Mouse (Mus musculus): ENCODE results near the gene Omt2b. TPM values are rescaled to one million over a fixed set of nuclear protein-coding genes. Genes with fewer than 3 reads are reported as not detected.
"Not testable (repeated sequence)": the region's sequence is repeated elsewhere in the genome, so short reads cannot be mapped to it uniquely, and the experiment has no call there.

Gene Omt2b
- polyA plus RNA-seq, 1 experiment from 2014 or later, result not detected

DNA sequence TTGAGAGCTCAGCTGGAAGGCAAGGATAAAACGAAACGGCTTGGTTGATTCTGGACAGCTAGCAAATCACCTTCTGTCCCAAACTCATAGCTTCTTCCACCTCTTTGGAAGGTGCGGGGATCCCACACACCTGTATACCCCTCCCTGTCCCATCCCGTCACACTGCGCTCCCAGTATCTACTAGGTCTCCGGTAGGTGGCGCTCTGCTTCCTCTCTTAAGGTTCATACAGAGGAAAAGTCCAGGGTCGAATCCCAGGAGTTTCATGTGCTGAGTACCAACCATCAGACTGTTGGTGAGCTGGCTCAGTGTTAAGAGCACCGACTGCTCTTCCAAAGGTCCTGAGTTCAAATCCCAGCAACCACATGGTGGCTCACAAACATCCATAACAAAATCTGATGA, 30.7 kb downstream of the Omt2b start:
- WGBS, result 21% methylated on average over 9 of the region's 9 CpGs
- H3K9me3 ChIP-seq, result no peaks in the 10 kb centered on the region
- no peaks in the 10 kb centered on the region for H3K36me3 ChIP-seq (replicated peaks)
- H3K27ac ChIP-seq, result no peak overlapping the region
- ATAC-seq (replicated peaks), result 0 out of 2 replicates have a peak, but pooled peaks have one; percentile 27
- H3K4me3 ChIP-seq, result no peak overlapping the region
- H3K27me3 ChIP-seq (replicated peaks), result no peaks in the 10 kb centered on the region
- H3K9ac ChIP-seq, result no peak overlapping the region
- no peak overlapping the region for H3K4me2 ChIP-seq
- H3K4me1 ChIP-seq, result no peaks in the 10 kb centered on the region

DNA sequence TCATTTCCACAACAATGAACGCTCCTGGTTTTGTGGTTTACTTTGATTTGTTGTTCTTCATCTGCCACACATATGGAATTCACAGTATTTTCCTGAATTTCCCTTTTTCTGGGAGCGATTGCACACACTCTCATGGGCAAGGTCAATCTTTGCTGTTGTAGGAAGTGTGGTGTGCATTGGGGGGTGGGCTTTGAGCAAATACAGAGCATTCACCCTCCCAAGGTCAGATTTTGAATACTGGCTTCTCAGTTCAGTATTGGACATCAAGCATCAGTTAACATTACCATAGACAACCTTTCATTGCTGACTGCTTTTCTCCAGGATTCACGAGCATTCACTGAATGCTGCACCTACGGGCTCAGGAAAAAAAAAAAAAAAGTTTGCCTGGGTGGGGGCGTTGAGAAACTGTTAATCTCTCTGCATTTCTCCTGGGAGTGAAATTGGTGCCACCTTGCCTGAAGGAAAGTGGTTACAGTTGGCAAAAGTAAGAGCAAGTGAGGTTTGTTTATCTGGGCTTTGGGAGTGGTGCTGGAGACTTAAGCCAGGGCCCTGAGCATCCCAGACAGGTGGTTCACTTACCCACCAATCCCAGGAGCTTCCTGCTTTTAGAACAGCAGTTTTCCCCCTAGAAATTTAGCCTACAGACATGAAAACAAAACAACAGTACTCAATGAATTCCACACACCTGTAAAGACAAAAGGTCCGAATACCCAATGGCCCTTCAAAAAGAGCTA, 32.5 kb downstream of the Omt2b start:
- Histone ChIP-seq H3K4me1 (no peaks in the 10 kb centered on the region), H3K4me2 (no peak overlapping the region), H3K27me3 (replicated peaks) (no peaks in the 10 kb centered on the region), H3K4me3 (no peak overlapping the region), H3K9ac (no peak overlapping the region), H3K36me3 (replicated peaks) (no peaks in the 10 kb centered on the region), H3K27ac (no peak overlapping the region), H3K9me3 (no peaks in the 10 kb centered on the region)
- ATAC-seq (replicated peaks), result no peak
- 82% methylated on average over 6 of the region's 6 CpGs for WGBS

DNA sequence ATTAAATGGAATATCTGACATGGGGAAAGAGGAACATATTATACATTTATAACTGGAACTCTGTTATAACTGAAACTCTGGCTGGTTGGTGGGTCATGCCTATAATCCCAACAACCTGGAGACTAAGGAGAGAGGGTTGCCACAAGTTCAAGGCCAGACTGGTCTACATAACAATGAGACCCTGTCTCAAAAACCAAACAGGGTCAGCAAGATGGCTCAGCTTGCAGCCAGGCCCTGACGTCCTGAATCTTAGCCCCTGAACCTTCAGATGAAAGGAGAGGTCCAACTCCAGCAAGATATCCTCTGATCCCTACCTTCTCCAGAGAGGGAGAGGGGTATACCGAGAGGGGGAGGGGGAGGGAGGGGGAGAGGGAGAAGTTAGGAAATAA, 33.1 kb downstream of the Omt2b start:
- no peak for ATAC-seq (replicated peaks)
- WGBS, result 56% methylated on average over 2 of the region's 2 CpGs
- Histone ChIP-seq H3K9me3 (no peaks in the 10 kb centered on the region), H3K36me3 (replicated peaks) (no peaks in the 10 kb centered on the region), H3K27me3 (replicated peaks) (no peaks in the 10 kb centered on the region), H3K9ac (no peak overlapping the region), H3K27ac (no peak overlapping the region), H3K4me2 (no peak overlapping the region), H3K4me1 (no peaks in the 10 kb centered on the region), H3K4me3 (no peak overlapping the region)

DNA sequence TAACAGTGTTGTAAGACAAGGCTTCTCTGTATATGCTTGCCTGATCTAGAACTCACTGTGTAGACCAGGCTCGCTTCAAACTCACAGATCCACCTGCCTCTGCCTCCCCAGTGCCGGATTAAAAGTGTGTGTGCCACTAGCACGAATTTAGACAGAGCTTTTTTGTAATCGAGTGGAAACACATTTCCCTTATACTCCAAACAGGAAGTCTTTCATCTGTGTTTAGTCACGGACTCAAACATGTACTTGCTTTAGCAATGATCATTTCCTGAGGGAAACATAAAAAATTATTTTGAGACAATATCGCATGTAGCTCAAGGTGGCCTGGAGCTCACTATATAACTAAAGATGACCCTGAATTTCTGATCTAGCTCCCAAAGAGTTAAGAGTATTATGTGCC, 36.0 kb downstream of the Omt2b start:
- WGBS, result 78% methylated on average over 6 of the region's 6 CpGs

DNA sequence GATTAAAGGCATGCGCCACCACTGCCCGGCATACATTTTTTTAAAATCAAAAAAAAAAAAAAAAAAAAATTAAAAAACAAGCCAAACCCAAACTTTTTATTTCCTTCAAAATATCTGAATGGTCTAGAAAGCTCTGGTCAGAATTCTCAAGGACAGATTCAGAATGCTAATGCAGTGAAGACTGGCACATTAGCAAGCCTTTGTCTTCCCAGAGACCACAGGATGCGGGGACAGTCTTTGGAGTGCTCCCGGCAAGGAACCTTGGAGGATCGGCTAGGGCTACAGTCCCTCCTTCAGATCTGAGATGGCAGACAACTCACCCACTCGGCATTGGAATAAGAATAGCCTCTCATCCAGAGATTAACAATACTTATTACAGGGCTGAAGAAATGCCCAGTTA, 37.3 kb downstream of the Omt2b start:
- 87% methylated on average over 6 of the region's 6 CpGs for WGBS
- Histone ChIP-seq H3K4me2 (no peak overlapping the region), H3K36me3 (replicated peaks) (no peaks in the 10 kb centered on the region), H3K27me3 (replicated peaks) (no peaks in the 10 kb centered on the region), H3K4me1 (no peaks in the 10 kb centered on the region), H3K9ac (no peak overlapping the region), H3K4me3 (no peak overlapping the region), H3K9me3 (no peaks in the 10 kb centered on the region), H3K27ac (no peak overlapping the region)
- ATAC-seq (replicated peaks), result no peak

More for the DNA sequence above, 36.0 kb downstream of the Omt2b start:
- no peak overlapping the region for H3K9ac ChIP-seq
- H3K27ac ChIP-seq, result no peak overlapping the region
- no peak for ATAC-seq (replicated peaks)
- no peaks in the 10 kb centered on the region for H3K9me3 ChIP-seq
- no peaks in the 10 kb centered on the region for H3K36me3 ChIP-seq (replicated peaks)
- H3K4me2 ChIP-seq, result no peak overlapping the region
- H3K4me1 ChIP-seq, result no peaks in the 10 kb centered on the region
- no peaks in the 10 kb centered on the region for H3K27me3 ChIP-seq (replicated peaks)
- no peak overlapping the region for H3K4me3 ChIP-seq

DNA sequence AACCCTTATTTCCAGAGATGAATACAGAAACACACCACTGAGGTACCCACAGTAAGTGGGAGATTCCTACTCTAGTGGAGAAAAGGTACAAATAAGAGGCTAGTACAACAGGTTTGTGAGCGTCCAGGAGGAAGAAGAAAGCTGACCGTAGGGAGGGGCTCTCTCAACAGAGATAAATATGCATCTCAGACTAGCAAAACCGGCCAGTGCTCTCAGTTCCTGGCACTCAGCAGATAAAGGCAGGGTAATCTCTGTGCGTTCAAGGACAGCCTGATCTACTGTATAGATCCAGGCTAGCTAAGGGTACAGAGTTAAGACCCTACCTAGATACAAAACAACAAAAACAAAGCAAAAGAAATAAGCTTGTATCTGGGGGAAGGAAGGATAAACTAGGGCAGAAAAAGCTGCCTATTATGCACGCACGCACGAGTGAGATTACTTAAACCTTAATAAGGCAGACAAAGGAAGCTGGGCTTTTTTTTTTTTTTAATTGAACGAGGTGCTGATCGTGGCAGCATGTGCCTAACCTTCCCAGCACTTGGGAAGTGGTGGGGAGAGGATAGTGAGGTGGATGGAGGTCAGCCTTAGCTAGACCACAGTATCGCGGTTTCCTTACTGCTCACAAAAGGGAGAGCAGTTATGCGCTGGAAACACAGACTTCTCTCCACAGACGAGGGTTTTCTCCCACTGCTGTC, 38.6 kb downstream of the Omt2b start:
- Histone ChIP-seq H3K9ac (no peak overlapping the region), H3K4me2 (no peak overlapping the region), H3K4me1 (no peaks in the 10 kb centered on the region), H3K9me3 (no peaks in the 10 kb centered on the region), H3K27me3 (replicated peaks) (no peaks in the 10 kb centered on the region), H3K36me3 (replicated peaks) (no peaks in the 10 kb centered on the region), H3K27ac (no peak overlapping the region), H3K4me3 (no peak overlapping the region)
- no peak for ATAC-seq (replicated peaks)
- WGBS, result 60% methylated on average over 13 of the region's 13 CpGs

DNA sequence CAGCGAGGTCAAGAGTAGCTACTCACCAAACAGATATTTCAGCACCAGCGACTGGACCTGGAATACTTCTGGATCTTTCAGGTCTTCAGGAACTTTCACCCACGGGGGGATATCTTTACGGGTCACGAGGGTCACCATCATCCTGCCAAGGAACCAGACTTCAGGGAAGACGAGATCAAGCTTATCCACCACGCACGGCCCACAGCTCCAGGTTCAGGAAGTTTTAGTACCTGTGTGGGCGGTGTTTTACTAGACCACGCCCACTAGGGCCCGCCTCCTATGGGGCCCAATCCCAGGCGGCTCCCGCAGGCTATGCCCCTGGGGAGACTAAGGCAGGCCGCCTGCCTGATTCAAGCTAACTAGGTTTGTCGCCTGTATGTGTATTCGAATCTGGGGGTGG, 40.6 kb downstream of the Omt2b start, which contains the start of gene Dppa5a:
TSS of gene Dppa5a (minus strand) at position 219 of the 400 bp plus-strand sequence.
- ATAC-seq (replicated peaks), result not testable (repeated sequence)
- WGBS, result 94% methylated on average over 16 of the region's 16 CpGs

DNA sequence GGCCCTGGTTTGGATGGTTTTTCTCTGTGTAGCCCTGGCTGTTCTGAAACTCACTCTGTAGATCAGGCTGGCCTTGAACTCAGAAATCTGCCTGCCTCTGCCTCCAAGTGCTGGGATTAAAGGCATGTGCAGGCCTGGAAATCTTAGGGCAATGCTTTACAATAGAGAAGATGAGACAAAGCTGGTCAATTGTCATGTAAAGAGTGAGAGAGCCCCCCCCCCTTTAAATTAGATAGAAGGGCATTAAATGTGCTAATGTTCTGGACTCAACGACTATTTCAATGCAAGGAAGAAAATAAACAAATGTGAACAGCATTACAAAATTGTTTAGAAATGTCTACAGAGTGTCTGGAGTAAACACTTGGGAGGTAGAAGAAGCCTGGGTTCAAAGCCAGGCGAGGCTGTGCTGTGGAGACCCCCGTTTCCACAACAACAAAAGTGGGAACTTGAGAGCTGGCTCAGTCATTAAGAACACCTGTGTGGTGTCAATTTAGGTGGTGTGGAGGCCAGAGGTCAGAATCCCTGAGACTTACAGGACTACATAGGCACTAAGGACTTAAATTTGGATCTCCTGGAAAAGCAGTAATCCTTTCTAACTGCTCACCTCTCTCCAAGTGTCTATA, 41.4 kb downstream of the Omt2b start:
- Histone ChIP-seq H3K27ac (no peak overlapping the region), H3K4me3 (no peak overlapping the region), H3K9ac (no peak overlapping the region), H3K4me1 (no peaks in the 10 kb centered on the region), H3K9me3 (no peaks in the 10 kb centered on the region), H3K4me2 (no peak overlapping the region), H3K36me3 (replicated peaks) (no peaks in the 10 kb centered on the region), H3K27me3 (replicated peaks) (no peaks in the 10 kb centered on the region)
- 84% methylated on average over 3 of the region's 3 CpGs for whole genome bisulfite sequencing
- ATAC-seq (replicated peaks), result no peak

More for the DNA sequence above, 40.6 kb downstream of the Omt2b start, which contains the start of gene Dppa5a:
- not testable (repeated sequence) for H3K9me3 ChIP-seq; H3K27me3 ChIP-seq (replicated peaks); H3K9ac ChIP-seq; H3K27ac ChIP-seq; H3K4me1 ChIP-seq; H3K4me3 ChIP-seq; H3K36me3 ChIP-seq (replicated peaks); H3K4me2 ChIP-seq

DNA sequence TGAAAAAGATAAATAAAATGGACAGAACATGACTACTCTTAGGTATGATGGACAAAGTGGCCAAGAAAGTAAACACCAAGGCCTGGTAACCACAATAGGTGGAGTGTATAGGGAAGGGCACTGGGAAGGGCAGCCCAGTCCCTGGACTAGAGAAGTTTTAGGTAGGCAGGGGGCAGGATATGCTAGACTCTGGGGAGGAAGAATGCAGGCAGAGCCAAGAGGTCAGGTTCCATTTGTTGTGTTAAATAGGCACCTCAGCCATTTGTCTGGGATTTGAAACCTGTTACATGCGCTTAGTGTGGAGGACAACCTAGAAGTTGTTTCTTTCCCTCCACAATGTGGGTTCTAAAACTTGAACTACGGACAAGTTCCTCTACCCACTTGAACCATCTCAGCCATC, 42.0 kb downstream of the Omt2b start:
- Histone ChIP-seq H3K4me3 (no peak overlapping the region), H3K27ac (no peak overlapping the region), H3K27me3 (replicated peaks) (no peaks in the 10 kb centered on the region), H3K4me2 (no peak overlapping the region), H3K36me3 (replicated peaks) (no peaks in the 10 kb centered on the region), H3K9me3 (no peaks in the 10 kb centered on the region), H3K4me1 (no peaks in the 10 kb centered on the region), H3K9ac (no peak overlapping the region)
- ATAC-seq (replicated peaks), result no peak
- 89% methylated on average over 2 of the region's 2 CpGs for WGBS

DNA sequence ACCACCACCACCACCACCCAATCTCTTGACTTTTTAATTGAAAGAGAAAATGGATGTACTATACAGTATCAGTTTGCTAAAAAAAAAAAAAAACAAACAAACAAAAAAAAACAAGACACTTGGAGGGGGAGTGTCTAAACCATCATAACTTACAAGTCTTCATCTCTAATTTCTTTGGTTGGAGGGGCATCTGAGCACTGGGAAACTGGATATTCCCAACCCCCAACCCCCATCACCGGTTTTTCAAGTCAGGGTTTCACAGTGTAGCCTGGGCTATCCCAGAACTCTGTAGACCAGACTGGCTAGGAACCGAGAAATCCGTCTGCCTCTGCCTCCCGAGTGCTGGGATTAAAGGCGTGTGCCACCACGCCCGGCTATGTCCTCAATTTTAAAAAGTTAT, 42.4 kb downstream of the Omt2b start:
- no peak overlapping the region for H3K9ac ChIP-seq
- H3K4me2 ChIP-seq, result no peak overlapping the region
- WGBS, result 83% methylated on average over 7 of the region's 7 CpGs
- H3K27me3 ChIP-seq (replicated peaks), result no peaks in the 10 kb centered on the region
- no peak overlapping the region for H3K4me3 ChIP-seq
- no peaks in the 10 kb centered on the region for H3K9me3 ChIP-seq
- H3K27ac ChIP-seq, result no peak overlapping the region
- H3K36me3 ChIP-seq (replicated peaks), result no peaks in the 10 kb centered on the region
- ATAC-seq (replicated peaks), result no peak
- no peaks in the 10 kb centered on the region for H3K4me1 ChIP-seq

DNA sequence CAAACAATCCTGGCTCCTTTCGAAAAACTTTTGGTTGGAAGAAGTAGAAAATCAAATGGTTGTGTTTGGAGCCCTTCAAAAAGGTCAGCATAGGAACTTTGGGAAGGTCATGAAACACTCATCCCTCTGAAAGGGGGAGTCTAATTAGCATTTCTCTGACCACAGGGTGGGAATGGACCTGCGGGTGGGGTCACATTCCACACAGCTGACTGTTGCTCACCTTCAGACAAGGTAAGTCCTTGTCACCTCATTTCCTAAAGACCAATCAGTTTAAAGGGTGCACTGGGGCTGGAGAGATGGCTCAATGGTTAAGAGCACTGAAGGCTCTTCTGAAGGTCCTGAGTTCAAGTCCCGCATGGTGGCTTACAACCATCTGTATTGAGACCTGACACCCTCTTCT, 44.1 kb downstream of the Omt2b start:
- H3K9ac ChIP-seq, result no peak overlapping the region
- no peak overlapping the region for H3K4me3 ChIP-seq
- ATAC-seq (replicated peaks), result no peak
- no peaks in the 10 kb centered on the region for H3K27me3 ChIP-seq (replicated peaks)
- no peak overlapping the region for H3K4me2 ChIP-seq
- WGBS, result 98% methylated on average over 3 of the region's 3 CpGs
- H3K27ac ChIP-seq, result no peak overlapping the region
- H3K9me3 ChIP-seq, result no peaks in the 10 kb centered on the region
- H3K36me3 ChIP-seq (replicated peaks), result no peaks in the 10 kb centered on the region
- no peaks in the 10 kb centered on the region for H3K4me1 ChIP-seq

DNA sequence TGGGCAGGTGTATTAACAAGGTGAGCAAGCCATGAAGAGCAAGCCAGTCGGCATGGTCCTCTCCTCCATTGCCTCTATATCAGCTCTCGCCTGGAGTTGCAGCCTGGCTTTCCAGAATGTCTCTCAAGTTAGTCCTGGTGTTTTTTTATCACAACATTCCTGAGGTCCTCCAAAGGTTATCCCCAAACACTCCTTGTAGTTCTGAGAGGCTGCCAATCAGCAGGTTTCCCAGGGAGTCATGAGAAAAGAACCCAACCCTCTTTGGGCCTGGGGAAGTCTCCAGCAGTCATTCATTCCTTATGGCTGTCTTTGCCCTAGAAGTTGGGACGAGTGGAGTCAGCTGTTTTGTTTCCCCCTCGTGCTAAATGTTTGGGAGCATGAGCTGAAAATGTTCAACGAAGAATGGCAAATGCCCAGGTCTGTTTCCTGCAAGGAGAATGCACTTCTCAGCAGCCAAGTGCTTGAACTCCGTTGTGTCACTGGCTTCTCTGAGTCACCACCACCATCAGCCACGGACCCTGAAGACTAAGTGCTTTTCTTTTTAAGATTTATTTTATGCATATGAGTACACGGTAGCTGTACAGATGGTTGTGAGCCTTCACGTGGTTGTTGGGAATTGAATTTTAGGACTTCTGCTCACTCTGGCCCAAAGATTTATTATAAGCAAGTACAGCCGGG, 45.6 kb downstream of the Omt2b start:
- Histone ChIP-seq H3K9ac (no peak overlapping the region), H3K9me3 (no peaks in the 10 kb centered on the region), H3K27ac (no peak overlapping the region), H3K4me2 (no peak overlapping the region), H3K36me3 (replicated peaks) (no peaks in the 10 kb centered on the region), H3K27me3 (replicated peaks) (no peaks in the 10 kb centered on the region), H3K4me3 (no peak overlapping the region), H3K4me1 (peaks cover 3% of the 10 kb centered on the region)
- ATAC-seq (replicated peaks), result no peak
- WGBS, result 84% methylated on average over 10 of the region's 10 CpGs
